Mouse (Mus musculus): ENCODE results near the gene Fam129c.

DNA sequence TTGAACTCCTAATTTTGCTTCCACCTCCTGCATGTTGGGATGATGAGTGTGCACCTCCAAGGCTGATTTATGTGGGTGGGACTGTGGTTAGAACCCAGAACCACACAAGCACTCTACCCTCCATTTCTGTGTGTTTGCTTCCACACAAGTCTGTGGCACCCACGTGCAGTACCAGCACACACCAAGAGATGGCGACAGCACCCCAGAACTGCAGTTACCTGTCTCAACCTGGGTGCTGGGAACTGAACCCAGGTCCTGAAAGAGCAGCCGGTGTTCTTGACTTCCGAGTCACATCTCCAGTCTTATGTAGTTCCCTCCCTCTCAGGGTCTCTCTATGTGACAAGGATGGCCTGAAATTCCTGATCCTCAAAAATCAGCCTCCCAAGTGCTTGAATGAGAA, 33.5 kb upstream of the Fam129c start:
- peak; percentile 32 for TF ChIP-seq CTCF (IDR thresholded peaks at IDR 0.05)
- TF ChIP-seq EP300 (IDR thresholded peaks at IDR 0.05): no peak

All from lung, postnatal 0 days (tissue).